Mouse (Mus musculus) limb, embryonic 10.5 days (tissue): ENCODE data around the gene Srms. TPM values are rescaled to one million over a fixed set of nuclear protein-coding genes. Genes with fewer than 3 reads are reported as not detected.

Experiments
- DNase-seq: peaks from one replicate; pipeline ENCODE4 v3.0.0-alpha.2; 2017; ENCODE audit warnings: low spot score
- H3K27ac ChIP-seq: fragments of 300-500 bp; sonication (generic); 2 replicates; pipeline ENCODE4 v1.5.1; 2016; ENCODE audit warnings: mild to moderate bottlenecking
- H3K27me3 ChIP-seq: fragments of 300-500 bp; sonication (generic); 2 replicates; pipeline ENCODE4 v1.6.1; 2016; ENCODE audit warnings: low read depth, mild to moderate bottlenecking; ENCODE audit not compliant: poor library complexity, severe bottlenecking
- H3K36me3 ChIP-seq: fragments of 300-500 bp; sonication (generic); 2 replicates; pipeline ENCODE4 v1.6.1; 2016; ENCODE audit warnings: mild to moderate bottlenecking, moderate library complexity
- H3K4me1 ChIP-seq: fragments of 300-500 bp; sonication (generic); 2 replicates; pipeline ENCODE4 v1.6.1; 2016
- H3K4me3 ChIP-seq: fragments of 300-500 bp; sonication (generic); 2 replicates; pipeline ENCODE4 v1.5.1; 2016; ENCODE audit warnings: mild to moderate bottlenecking, moderate library complexity
- H3K9me3 ChIP-seq: fragments of 300-500 bp; sonication (generic); replicated peaks from 2 replicates; pipeline ENCODE4 v1.6.1; 2016; ENCODE audit warnings: mild to moderate bottlenecking
- WGBS: fragments of 180-500 bp; shearing (Covaris S2); methylation state at CpG from one replicate; pipeline ENCODE4 v1.1.7; 2016; 5-methylcytosine and 5-hydroxymethylcytosine counted together
- polyA plus RNA-seq: library from polyadenylated mRNA; unstranded; fragments of >200 nt; fragmentation: Nextera tagmentation; extraction: Ambion mirVana; gene quantifications from 2 replicates; pipeline ENCODE4 v1.2.1, GENCODE M21; 2016

Gene Srms
- polyA plus RNA-seq, 1 experiment from 2014 or later, result 1.6 TPM

- Histone ChIP-seq H3K4me1 (peaks cover 15% of the 10 kb centered on the region), H3K9me3 (no peaks in the 10 kb centered on the region), H3K4me3 (no peak overlapping the region), H3K27me3 (no peaks in the 10 kb centered on the region), H3K36me3 (0 out of 2 replicates have a peak, but pooled peaks cover 6% of the 10 kb centered on the region), H3K27ac (no peak overlapping the region)
- no peak for DNase-seq
- WGBS, result 90% methylated on average over 17 of the region's 17 CpGs
Observed at GRCm38 (mm10) chr2:181237251-181238014, 24.4 kb upstream of the Srms start.

- no peak overlapping the region for H3K27ac ChIP-seq
- DNase-seq, result no peak
- WGBS, result 81% methylated on average over 23 of the region's 23 CpGs
- H3K4me1 ChIP-seq, result peaks cover under 1% of the 10 kb centered on the region; the same call in 1 of the 2 replicates
- H3K36me3 ChIP-seq, result 0 out of 2 replicates have a peak, but pooled peaks cover 6% of the 10 kb centered on the region
- H3K4me3 ChIP-seq, result no peak overlapping the region
- no peaks in the 10 kb centered on the region for H3K9me3 ChIP-seq
- H3K27me3 ChIP-seq, result no peaks in the 10 kb centered on the region
Observed at GRCm38 (mm10) chr2:181235681-181236566, 22.9 kb upstream of the Srms start.

- H3K27ac ChIP-seq, result no peak overlapping the region
- 94% methylated on average over 11 of the region's 11 CpGs for WGBS
- no peak overlapping the region for H3K4me3 ChIP-seq
- no peaks in the 10 kb centered on the region for H3K27me3 ChIP-seq
- H3K9me3 ChIP-seq, result no peaks in the 10 kb centered on the region
- peaks cover 4% of the 10 kb centered on the region; the same call in 1 of the 2 replicates for H3K4me1 ChIP-seq
- DNase-seq, result no peak
- 0 out of 2 replicates have a peak, but pooled peaks cover 6% of the 10 kb centered on the region for H3K36me3 ChIP-seq
Observed at GRCm38 (mm10) chr2:181234680-181235079, 21.7 kb upstream of the Srms start.

GRCm38 (mm10) chr2:181233443-181233842 lies 20.5 kb upstream of the Srms start:
- no peak for DNase-seq
- WGBS, result 92% methylated on average over 15 of the region's 15 CpGs
- no peak overlapping the region for H3K27ac ChIP-seq
- peaks cover 7% of the 10 kb centered on the region for H3K4me1 ChIP-seq
- 0 out of 2 replicates have a peak, but pooled peaks cover 6% of the 10 kb centered on the region for H3K36me3 ChIP-seq
- no peaks in the 10 kb centered on the region for H3K27me3 ChIP-seq
- H3K9me3 ChIP-seq, result no peaks in the 10 kb centered on the region
- H3K4me3 ChIP-seq, result no peak overlapping the region

GRCm38 (mm10) chr2:181231171-181231570 lies 18.2 kb upstream of the Srms start:
- Histone ChIP-seq H3K4me3 (no peak overlapping the region), H3K27me3 (no peaks in the 10 kb centered on the region), H3K36me3 (no peaks in the 10 kb centered on the region), H3K27ac (no peak overlapping the region), H3K4me1 (peaks cover 17% of the 10 kb centered on the region), H3K9me3 (no peaks in the 10 kb centered on the region)
- DNase-seq, result no peak
- 75% methylated on average over 18 of the region's 20 CpGs for WGBS

GRCm38 (mm10) chr2:181228335-181228734 lies 15.3 kb upstream of the Srms start:
- Histone ChIP-seq H3K36me3 (no peaks in the 10 kb centered on the region), H3K27ac (peak overlapping the region; percentile 51; the same call in 1 of the 2 replicates), H3K9me3 (no peaks in the 10 kb centered on the region), H3K4me1 (peaks cover 17% of the 10 kb centered on the region), H3K27me3 (no peaks in the 10 kb centered on the region), H3K4me3 (no peak overlapping the region)
- 83% methylated on average over 1 of the region's 1 CpGs for WGBS
- DNase-seq, result no peak

GRCm38 (mm10) chr2:181227122-181227521 lies 14.1 kb upstream of the Srms start:
- Histone ChIP-seq H3K4me1 (peaks cover 17% of the 10 kb centered on the region), H3K36me3 (no peaks in the 10 kb centered on the region), H3K4me3 (no peak overlapping the region), H3K27ac (no peak overlapping the region), H3K27me3 (no peaks in the 10 kb centered on the region), H3K9me3 (no peaks in the 10 kb centered on the region)
- WGBS, result 88% methylated on average over 3 of the region's 3 CpGs
- no peak for DNase-seq

- Histone ChIP-seq H3K4me1 (peaks cover 27% of the 10 kb centered on the region), H3K36me3 (no peaks in the 10 kb centered on the region), H3K27ac (no peak overlapping the region), H3K27me3 (no peaks in the 10 kb centered on the region), H3K9me3 (no peaks in the 10 kb centered on the region), H3K4me3 (no peak overlapping the region)
- DNase-seq, result no peak
- 95% methylated on average over 2 of the region's 2 CpGs for WGBS
Observed at GRCm38 (mm10) chr2:181224994-181225393, 12.0 kb upstream of the Srms start.

- H3K36me3 ChIP-seq, result no peaks in the 10 kb centered on the region
- 50% methylated on average over 2 of the region's 2 CpGs for WGBS
- H3K4me3 ChIP-seq, result peak overlapping the region; percentile 47
- no peaks in the 10 kb centered on the region for H3K9me3 ChIP-seq
- no peak for DNase-seq
- peak overlapping the region; percentile 86 for H3K27ac ChIP-seq
- peaks cover 28% of the 10 kb centered on the region for H3K4me1 ChIP-seq
- H3K27me3 ChIP-seq, result no peaks in the 10 kb centered on the region
Observed at GRCm38 (mm10) chr2:181220361-181220760, 7.4 kb upstream of the Srms start.

- Histone ChIP-seq H3K4me3 (peak within 1 kb of the TSS; percentile 47), H3K9me3 (no peaks in the 10 kb centered on the region), H3K27me3 (peaks cover 7% of the 10 kb centered on the region), H3K36me3 (no peaks in the 10 kb centered on the region), H3K27ac (peak within 1 kb of the TSS; percentile 86), H3K4me1 (peaks cover 28% of the 10 kb centered on the region)
- peak; percentile 88 for DNase-seq
- 2% methylated on average over 25 of the region's 25 CpGs for WGBS
Observed at GRCm38 (mm10) chr2:181219538-181220216, 6.7 kb upstream of the Srms start, which contains the start of gene Fndc11. Gene Fndc11 (plus strand): TSS chr2:181220013.

GRCm38 (mm10) chr2:181218881-181219485 lies 6.0 kb upstream of the Srms start:
- Histone ChIP-seq H3K4me1 (peaks cover 28% of the 10 kb centered on the region), H3K4me3 (peak overlapping the region; percentile 47), H3K27ac (peak overlapping the region; percentile 86), H3K36me3 (no peaks in the 10 kb centered on the region), H3K9me3 (no peaks in the 10 kb centered on the region), H3K27me3 (peaks cover 14% of the 10 kb centered on the region)
- DNase-seq, result no peak
- WGBS, result 51% methylated on average over 5 of the region's 5 CpGs

- H3K9me3 ChIP-seq, result no peaks in the 10 kb centered on the region
- 91% methylated on average over 6 of the region's 6 CpGs for WGBS
- no peak overlapping the region for H3K4me3 ChIP-seq
- no peak for DNase-seq
- peaks cover 43% of the 10 kb centered on the region for H3K27me3 ChIP-seq
- H3K4me1 ChIP-seq, result peaks cover 50% of the 10 kb centered on the region
- H3K27ac ChIP-seq, result no peak overlapping the region
- H3K36me3 ChIP-seq, result no peaks in the 10 kb centered on the region
Observed at GRCm38 (mm10) chr2:181216037-181216436, 3.1 kb upstream of the Srms start.
